Mouse (Mus musculus) kidney, adult 2 months (tissue): ENCODE results near the gene Sh3bp4.

Experiments
- CTCF ChIP-seq: fragments of 200-500 bp; conservative IDR thresholded peaks from 2 replicates; pipeline ENCODE4 v1.5.1; 2011; ENCODE audit warnings: low read depth, mild to moderate bottlenecking, control low read depth, low read length, moderate library complexity, mixed read lengths; ENCODE audit not compliant: insufficient read depth, insufficient read length
- POLR2A ChIP-seq: fragments of 200-500 bp; IDR thresholded peaks from one replicate; pipeline ENCODE4 v1.6.1; 2011; ENCODE audit warnings: low read depth, low read length, control low read depth

- TF ChIP-seq CTCF (no peak), POLR2A (no peak)
Measured at GRCm38 (mm10) chr1:89076777-89077176, 6.6 kb downstream of the Sh3bp4 start.
